Mouse (Mus musculus) gastrocnemius, postnatal 10 days (tissue): ENCODE measurements around the gene Tanc2. TPM values are rescaled to one million over a fixed set of nuclear protein-coding genes. Genes with fewer than 3 reads are reported as not detected.
A peak's percentile ranks its signal among the peaks of the same experiment; 100 is the strongest.

ENCODE experiments used
- DNase-seq: peaks from one replicate; pipeline ENCODE4 v3.0.0; 2021; ENCODE audit warnings: mixed read lengths
- long read RNA-seq, 2 experiments: library from polyadenylated mRNA; stranded (forward); transcript quantifications; one replicate each; pipeline ENCODE4 v2.0.0; 2021
- total RNA-seq, 2 experiments: library from RNA; stranded (reverse); gene quantifications; 2 replicates each; pipeline ENCODE4 v1.2.3; 2021

The Tanc2 gene
- total RNA-seq = 10 to 100 TPM; 31.7 to 38.8 TPM
- long read RNA-seq, experiment 1, partial matches to known transcripts = 2 of 13 reads
- long read RNA-seq, experiment 1, other reads (novel, unspliced or antisense) = 11 of 13 reads
- long read RNA-seq, experiment 2, partial matches to known transcripts = 1 of 10 reads
- long read RNA-seq, experiment 2, other reads (novel, unspliced or antisense) = 9 of 10 reads

- DNase-seq = peak; percentile 69
Measured at GRCm38 (mm10) chr11:105589877-105590641, at the start of gene Tanc2. Gene Tanc2 (plus strand): TSS chr11:105589986.

- no peak for DNase-seq
Measured at GRCm38 (mm10) chr11:105540781-105541180, 49.0 kb upstream of the Tanc2 start.

- DNase-seq = no peak
Measured at GRCm38 (mm10) chr11:105541366-105541765, 48.4 kb upstream of the Tanc2 start.

- no peak for DNase-seq
Measured at GRCm38 (mm10) chr11:105542129-105542528, 47.7 kb upstream of the Tanc2 start.

GRCm38 (mm10) chr11:105545801-105546200, 44.0 kb upstream of the Tanc2 start:
- no peak for DNase-seq

GRCm38 (mm10) chr11:105546393-105546792, 43.4 kb upstream of the Tanc2 start:
- no peak for DNase-seq

GRCm38 (mm10) chr11:105548383-105548782, 41.4 kb upstream of the Tanc2 start:
- no peak for DNase-seq

GRCm38 (mm10) chr11:105549164-105550121, 40.3 kb upstream of the Tanc2 start:
- no peak for DNase-seq

- no peak for DNase-seq
Measured at GRCm38 (mm10) chr11:105557285-105557684, 32.5 kb upstream of the Tanc2 start.

GRCm38 (mm10) chr11:105558091-105558490, 31.7 kb upstream of the Tanc2 start:
- no peak for DNase-seq

GRCm38 (mm10) chr11:105558803-105559505, 30.8 kb upstream of the Tanc2 start:
- no peak for DNase-seq

GRCm38 (mm10) chr11:105563546-105563945, 26.2 kb upstream of the Tanc2 start:
- DNase-seq = no peak

GRCm38 (mm10) chr11:105567221-105567641, 22.6 kb upstream of the Tanc2 start:
- DNase-seq = no peak

GRCm38 (mm10) chr11:105571996-105572395, 17.8 kb upstream of the Tanc2 start:
- no peak for DNase-seq

- DNase-seq = peak; percentile 64
Measured at GRCm38 (mm10) chr11:105574241-105574640, 15.5 kb upstream of the Tanc2 start.

GRCm38 (mm10) chr11:105577211-105577610, 12.6 kb upstream of the Tanc2 start:
- DNase-seq = no peak

GRCm38 (mm10) chr11:105582020-105582419, 7.8 kb upstream of the Tanc2 start:
- DNase-seq = no peak

- peak; percentile 92 for DNase-seq
Measured at GRCm38 (mm10) chr11:105589231-105589876, 432 bp upstream of the Tanc2 start.

- no peak for DNase-seq
Measured at GRCm38 (mm10) chr11:105591905-105592304, 2.1 kb downstream of the Tanc2 start.

- no peak for DNase-seq
Measured at GRCm38 (mm10) chr11:105602177-105602576, 12.4 kb downstream of the Tanc2 start.

GRCm38 (mm10) chr11:105626201-105626600, 36.4 kb downstream of the Tanc2 start:
- DNase-seq = no peak
